Mouse (Mus musculus): ENCODE measurements around the gene Shc1. TPM values are rescaled to one million over a fixed set of nuclear protein-coding genes. Genes with fewer than 3 reads are reported as not detected.
"Not testable (repeated sequence)": the region's sequence is repeated elsewhere in the genome, so short reads cannot be mapped to it uniquely, and the experiment has no call there.

Gene Shc1
- total RNA-seq, 2 experiments from 2014 or later: 13.8 to 14.5 TPM

DNA sequence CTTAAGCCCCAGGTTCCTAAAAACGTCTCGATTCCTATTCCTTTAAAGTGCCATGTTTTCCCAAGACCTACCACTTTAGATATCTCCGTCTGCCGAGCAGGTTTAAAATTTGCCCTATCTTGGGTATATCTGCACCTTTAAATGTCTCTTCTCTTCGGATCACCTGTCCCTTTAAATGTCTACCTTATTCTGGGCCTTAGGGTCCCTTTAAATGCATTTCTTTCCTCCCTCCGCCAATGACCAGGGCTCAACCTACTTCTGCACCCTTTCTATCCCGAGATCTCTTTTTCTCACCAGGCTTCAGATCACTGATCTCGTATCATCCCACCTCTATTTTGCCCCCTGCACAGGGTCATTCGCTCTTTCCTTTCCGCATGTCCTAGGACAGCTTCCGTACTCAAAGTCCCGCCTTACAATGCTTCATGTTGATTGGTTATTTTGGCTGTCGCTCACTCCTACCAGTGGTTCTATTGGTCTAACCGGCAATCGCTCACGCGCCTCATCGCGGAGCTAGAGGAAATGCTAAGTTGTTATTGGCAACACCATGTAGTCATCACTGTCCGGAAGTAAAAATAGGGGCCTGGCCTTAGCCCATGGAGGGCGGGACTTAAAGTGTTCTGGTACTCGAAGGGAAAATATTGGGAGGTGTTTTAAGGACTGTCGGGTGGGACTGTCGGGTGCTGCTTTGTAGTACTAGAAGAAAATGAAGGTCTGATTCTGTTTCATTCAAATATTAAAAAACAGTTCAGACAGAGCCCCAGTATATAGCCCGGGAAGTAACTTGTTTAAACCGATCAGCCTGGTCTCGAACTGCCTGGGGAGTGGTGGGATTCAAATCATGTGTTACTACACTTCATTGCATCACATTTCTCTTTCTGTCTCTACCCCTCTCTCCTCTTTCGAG lies 6.5 kb upstream of the Shc1 start, which contains the start of gene Flad1:
Gene Flad1, minus strand, starts transcription at position 381 of the 904 bp plus-strand sequence.
- DNase-seq: peak; percentile 97
- intact Hi-C loops (cut with DNase I): no loop called here

DNA sequence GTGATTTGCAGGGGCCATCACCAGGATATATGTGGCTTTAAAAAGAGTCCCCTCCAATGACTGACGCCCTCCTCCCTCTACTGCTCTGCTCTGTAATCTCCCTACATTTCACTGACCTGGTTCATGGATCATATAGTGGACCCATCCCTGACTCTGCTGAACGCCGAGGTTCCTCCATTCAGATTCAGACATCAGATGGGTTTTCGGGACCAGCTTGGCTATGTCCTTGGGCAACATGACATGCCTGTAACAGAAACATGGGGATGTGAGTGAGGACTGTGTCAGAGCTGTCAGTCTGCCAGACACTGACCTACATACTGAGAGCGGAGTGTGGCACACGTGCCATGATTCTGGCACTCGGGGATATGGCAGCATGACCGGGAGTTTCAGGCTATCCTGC lies 2.1 kb upstream of the Shc1 start:
- no peak for DNase-seq
- intact Hi-C loops (cut with DNase I): no loop called here

DNA sequence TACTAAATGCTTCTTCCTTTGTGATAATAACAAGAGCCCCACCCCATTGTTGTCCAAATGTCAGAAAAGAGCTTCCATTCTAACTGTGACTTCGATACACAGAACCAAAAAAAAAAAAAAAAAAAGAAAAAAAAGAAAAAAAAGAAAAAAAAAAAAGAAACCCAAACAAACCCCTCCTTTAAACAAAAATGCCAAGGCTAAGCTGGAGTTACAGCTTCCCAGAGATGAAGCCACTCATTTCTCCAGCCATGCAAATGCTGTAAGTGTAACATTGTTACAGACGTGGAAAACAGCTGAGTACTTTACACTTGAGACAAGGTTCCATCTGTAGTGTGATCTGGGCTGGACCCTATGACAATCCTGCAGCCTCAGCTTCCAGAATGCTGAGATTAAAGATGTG lies 1.1 kb upstream of the Shc1 start:
- no peak for DNase-seq
- intact Hi-C loops (cut with DNase I): no loop called here

DNA sequence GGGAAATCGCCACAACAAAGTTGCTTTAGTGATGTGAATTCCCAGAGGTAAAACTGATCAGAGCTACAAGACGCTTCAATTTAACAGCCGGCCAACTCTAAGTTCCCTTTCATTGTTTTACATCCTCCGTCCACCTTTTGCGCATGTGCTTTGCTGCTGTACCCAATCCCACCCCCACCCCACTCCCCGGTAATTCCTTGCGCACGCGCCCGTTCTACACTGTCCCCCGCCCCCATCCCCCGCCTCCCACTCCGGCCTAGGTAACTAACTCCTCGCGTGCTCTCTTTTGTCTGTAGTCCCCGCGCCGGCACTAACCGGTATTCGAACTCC lies 438 bp upstream of the Shc1 start:
- DNase-seq: no peak
- intact Hi-C loops (cut with DNase I): no loop called here

DNA sequence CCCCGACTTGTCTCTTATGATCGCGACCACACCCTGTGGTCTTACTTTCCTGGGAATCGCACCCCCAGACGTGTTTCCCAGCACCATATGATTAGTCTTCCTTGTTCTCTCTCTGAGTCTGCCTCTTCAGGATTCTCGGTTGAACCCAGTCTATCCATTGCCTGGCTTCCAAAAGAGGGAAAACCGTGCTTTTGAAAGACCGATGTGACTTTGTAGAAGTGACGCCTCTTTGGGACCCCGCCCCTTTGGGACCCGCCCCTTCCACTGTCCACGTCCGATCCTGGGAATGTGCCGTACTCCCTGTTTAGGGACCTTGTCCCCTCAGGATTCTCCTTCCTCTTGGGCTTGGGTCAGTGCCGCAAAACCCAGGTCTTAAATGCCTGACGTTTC lies 613 bp downstream of the Shc1 start:
- intact Hi-C loops (cut with DNase I): no loop called here
- DNase-seq: peak; percentile 74

DNA sequence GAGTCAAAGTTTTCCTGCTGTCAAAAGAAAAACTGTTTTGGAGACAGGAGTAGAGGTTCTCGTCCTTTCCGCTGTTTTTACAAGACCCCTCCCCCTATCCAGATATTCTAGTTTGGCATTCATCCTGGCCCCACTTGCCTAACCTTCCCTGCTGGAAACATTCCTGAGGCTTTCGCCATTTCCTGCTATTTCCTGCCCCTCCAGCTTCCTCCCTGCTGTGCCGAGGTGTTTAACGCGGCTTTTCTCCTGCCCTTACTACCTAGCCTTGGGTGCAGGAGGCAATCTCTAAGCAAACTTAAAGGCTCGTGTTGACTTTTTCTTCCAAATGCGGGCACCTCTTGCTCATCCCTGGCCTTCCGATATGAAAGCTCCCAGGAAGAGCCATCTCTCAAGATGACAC lies 1.3 kb downstream of the Shc1 start:
- intact Hi-C loops (cut with DNase I): no loop called here
- DNase-seq: no peak

DNA sequence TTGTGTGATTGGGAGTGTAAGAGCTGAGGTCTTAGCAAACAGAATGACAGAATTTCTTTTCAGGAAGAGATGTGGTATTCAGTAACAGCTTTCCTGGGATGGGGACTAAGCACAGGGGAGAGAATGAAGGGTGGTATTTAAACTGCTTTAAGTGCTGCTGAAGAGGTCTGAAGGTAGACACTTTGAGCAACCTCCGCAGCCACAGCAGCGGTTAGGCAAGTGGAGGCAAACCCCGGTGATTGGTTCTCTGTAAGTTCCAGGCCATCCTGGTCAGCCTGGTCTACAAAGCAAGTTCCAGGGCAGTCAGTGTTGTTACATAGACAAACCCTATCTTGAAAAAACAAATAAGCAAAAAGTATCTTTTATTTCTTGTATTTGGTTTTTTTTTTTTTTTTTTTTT lies 1.7 kb downstream of the Shc1 start:
- DNase-seq: no peak
- intact Hi-C loops (cut with DNase I): no loop called here

DNA sequence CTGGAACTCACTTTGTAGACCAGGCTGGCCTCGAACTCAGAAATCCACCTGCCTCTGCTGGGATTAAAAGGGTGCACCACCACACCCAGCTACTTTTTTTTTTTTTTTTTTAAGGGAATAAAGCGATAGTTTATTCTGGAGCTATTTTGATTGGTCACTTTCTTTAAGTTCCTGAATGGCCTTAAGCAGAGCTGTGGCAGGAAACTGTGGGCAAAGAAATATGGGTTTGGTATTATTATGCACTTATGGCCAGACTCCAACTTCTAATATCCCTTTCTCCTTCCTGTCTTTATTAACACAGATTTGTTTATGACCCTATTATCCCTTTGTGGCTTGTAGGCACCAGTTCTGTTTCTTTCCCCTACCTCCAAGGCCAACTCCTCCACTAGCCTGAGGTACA lies 2.2 kb downstream of the Shc1 start:
- no peak for DNase-seq
- intact Hi-C loops (cut with DNase I): no loop called here

DNA sequence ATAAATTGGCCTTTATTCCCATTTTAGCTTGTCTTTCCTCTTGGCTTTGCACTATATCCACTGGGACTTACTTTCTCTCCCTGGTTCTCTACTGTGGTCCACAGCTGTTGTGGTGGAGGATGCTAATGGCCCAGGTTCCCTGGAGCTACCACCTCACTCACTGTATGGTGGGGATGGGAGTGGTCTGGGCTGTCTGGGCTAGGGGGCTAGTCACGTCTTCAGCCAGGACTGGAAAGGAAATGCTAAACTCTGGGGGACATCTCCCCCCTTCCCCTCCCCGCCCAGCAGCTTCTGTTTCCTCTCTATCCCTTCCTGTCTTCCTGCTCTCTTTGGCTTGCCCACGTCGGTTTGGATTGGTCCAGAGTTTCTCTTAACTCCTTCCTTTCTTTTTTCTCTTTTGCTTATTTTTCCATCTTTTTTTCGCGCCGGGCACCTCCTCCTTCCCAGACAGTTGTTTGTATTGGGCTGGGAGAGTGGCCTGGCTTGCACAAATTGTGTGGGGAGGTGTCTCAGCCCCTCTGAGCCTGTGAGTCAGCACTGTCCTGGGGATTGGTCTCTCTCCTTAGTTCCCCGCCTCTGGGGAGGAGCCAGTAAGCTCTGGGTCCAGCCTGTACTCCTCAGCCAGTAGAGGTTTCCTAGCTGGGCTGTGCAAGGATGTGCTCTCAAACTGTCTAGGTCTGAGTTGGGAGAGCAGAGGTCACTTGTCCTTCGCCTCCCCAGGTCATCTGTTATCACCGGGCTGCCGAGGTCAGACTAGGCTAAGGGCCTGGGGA lies 2.9 kb downstream of the Shc1 start:
- intact Hi-C loops (cut with DNase I): no loop called here
- DNase-seq: peak; percentile 65

DNA sequence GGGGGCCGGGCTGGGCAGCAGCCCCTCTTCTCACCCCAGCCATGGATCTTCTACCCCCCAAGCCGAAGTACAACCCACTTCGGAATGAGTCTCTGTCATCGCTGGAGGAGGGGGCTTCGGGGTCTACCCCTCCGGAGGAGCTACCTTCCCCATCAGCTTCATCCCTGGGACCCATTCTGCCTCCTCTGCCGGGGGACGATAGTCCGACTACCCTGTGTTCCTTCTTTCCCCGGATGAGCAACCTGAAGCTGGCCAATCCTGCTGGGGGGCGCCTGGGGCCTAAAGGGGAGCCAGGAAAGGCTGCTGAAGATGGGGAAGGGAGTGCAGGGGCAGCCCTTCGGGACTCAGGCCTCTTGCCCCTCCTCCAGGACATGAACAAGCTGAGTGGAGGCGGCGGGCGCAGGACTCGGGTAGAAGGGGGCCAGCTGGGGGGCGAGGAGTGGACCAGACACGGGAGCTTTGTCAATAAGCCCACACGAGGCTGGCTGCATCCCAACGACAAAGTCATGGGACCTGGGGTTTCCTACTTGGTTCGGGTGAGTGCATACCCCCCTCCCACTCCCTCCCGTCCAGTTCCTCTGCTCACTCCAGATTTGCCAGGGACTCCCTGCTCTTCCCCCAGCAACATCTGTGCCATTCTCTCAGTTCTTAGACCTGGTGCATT lies 3.7 kb downstream of the Shc1 start:
- intact Hi-C loops (cut with DNase I): no loop called here
- peak; percentile 31 for DNase-seq

DNA sequence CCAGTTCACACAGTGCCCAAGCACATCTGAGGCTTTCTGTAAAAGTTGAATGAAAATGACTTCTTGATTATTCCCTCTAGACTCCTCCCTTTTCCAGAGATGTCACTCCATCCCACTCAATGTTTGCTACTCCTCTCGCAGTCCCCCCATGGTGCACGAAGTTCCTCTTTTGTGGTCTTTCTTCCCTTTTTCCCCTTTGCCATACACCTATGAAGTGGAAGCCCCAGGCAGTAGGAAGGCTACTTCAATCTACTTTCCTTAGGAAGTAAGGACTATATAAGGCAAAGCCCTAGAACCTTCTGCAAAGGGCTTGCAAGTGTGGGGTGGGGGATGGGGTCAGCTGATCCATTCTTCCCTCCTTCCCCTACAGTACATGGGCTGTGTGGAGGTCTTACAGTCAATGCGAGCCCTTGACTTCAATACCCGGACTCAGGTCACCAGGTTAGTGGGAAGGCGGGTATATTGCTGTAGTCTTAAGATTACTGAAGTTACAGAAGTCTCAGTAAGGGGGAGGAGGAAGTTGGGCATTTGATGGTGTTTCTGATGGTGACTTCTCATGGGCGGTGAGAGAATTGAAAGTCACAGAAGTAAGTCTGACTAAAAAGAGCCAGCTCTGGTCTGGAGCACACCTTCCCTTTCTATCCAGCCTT lies 4.4 kb downstream of the Shc1 start:
- intact Hi-C loops (cut with DNase I): no loop called here
- no peak for DNase-seq

DNA sequence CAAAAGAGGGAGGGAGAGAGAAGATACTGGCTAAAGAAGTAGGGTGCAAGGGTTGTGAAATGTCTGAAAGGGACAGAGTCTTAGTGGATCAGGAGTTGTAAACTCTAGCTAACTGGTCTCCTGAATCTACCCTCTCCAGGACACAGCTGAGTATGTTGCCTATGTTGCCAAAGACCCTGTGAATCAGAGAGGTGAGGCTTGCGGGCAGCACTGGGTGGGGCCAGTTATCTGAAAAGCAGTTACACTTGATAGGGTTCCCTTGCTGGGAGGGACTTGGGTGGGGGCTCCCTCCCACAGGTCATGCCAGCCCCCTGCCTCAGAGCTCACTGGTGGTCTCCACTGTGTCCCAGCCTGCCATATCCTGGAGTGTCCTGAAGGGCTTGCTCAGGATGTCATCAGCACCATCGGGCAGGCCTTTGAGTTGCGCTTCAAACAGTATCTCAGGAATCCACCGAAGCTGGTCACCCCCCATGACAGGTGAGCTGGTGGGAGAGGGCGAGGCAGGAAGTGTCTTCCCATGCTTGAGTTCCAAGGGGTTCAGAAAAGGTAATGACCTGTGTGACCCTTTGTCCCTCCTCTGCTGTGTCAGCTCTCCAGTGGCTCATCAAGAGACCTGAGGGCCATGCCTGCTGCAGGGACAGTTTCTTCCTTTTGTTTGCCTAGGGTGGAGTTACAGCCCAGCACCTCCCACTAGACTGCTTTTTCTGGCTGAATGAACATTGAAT lies 6.3 kb downstream of the Shc1 start:
- no peak for DNase-seq

DNA sequence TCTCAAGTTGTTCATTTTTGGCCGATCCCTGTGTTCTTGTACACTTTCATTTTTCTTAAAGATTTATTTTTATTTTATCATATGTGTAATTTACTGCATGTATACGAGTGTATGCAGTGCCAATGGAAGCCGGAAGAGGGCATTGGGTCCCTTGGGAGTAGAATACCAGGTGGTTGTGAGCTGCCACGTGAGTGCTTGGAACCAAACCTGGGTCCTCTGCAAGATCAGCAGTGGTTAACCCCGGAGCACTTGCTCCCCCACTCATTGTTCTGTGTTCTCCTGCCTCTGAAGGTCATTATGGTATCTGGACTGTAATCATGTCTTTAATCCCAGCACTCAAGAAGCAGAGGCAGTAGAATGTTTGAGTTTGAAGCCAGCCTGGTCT lies 6.9 kb downstream of the Shc1 start:
- no peak for DNase-seq
- intact Hi-C loops (cut with DNase I): no loop called here

More for the DNA sequence above, 6.3 kb downstream of the Shc1 start:
- intact Hi-C loops (cut with DNase I): no loop called here

DNA sequence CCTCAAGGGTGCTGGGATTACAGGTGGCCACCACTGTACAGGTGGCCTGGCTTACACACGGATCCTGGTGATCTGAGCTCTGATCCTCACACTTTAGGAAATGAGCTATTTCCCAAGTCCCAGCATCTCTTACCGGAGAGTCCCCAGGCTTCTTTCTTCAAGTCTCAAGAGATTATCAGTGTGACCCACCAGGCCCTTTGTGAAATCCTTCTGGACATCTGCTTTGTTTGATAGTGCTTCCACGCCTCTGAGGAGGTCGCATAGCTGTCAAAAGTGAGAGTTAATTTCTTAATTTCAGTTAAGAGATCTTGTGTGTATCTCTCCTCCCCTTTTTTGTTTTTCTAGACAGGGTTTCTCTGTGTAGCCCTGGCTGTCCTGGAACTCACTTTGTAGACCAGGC lies 7.6 kb downstream of the Shc1 start:
- no peak for DNase-seq
- intact Hi-C loops (cut with DNase I): no loop called here

DNA sequence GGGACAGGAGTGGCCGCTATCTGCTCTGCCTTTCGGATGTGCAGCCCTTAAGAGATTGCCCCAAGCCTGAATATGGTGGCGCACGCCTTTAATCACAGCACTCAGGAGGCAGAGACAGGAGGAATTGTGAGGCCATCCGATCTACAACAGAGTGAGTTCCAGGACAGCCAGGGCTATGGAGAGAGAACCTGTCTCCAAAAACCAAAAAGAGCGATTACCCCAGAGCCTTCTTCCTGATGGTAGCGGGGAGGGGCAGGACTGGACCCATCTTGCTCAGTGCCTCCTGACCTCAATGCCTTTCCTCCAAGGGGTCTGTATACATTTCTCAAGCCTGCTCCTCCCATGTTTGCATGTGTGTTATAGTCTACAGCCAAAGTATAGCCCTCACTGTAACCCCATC lies 10.8 kb downstream of the Shc1 start:
- intact Hi-C loops (cut with DNase I); DNase-seq: not testable (repeated sequence)

DNA sequence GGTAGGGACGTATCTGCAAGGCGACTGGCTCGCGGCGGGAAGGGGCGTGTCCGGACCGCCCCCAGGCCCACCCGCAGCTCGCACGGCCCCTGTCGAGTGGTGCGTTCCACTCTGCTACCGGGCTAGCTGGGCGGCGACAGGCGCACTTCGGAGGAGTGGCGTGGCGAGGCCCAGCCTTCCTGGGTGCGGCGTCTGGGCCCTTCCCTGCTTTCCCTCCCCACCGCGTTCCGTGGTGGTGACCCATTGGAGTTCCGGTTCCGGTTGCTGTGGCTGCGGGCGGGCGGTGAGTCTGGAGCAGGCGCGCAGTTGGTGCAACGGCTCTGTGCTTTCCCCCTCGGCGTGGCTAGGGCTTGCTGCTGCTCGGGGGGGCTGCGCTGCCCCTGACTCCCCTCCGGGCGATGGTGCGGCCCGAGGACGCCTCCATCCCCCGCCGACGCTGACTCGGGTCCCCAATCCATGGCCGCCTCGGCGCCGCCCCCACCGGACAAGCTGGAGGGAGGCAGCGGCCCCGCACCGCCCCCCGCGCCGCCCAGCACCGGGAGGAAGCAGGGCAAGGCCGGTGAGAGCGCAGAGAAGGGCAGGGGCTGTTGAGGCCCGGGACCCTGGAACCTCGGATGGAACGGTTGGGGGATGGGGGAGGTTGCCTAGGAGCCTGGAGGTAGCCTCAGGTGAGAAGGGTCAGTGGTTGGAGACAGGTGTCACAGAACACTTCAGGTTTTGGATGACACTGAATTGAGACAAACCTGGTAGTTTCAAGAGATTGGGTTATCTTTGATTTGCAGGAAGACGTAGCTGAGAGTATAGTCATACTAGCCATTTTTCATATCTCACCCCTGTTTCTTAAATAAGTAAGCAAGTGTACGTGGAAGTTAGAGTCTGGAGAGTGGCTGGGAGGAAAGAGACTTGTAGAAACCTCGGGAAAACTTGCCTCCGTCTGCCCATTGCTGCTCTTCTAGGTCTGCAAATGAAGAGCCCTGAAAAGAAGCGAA lies 12.2 kb downstream of the Shc1 start, which contains the start of gene Pygo2:
Gene Pygo2, plus strand, starts transcription at position 44 of the 989 bp plus-strand sequence.
- intact Hi-C loops (cut with DNase I): no loop called here
- DNase-seq: peak; percentile 97

DNA sequence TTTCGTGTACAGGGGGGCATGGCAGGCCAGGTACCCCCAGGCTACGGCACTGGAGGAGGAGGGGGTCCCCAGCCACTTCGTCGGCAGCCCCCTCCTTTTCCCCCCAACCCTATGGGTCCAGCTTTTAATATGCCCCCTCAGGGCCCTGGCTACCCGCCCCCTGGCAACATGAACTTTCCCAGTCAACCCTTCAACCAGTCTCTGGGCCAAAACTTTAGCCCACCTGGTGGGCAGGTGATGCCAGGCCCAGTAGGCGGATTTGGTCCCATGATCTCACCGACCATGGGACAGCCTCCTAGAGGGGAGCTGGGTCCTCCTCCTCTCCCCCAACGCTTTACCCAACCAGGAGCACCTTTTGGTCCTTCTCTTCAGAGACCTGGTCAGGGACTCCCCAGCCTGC lies 14.4 kb downstream of the Shc1 start:
- no peak for DNase-seq
- intact Hi-C loops (cut with DNase I): no loop called here

DNA sequence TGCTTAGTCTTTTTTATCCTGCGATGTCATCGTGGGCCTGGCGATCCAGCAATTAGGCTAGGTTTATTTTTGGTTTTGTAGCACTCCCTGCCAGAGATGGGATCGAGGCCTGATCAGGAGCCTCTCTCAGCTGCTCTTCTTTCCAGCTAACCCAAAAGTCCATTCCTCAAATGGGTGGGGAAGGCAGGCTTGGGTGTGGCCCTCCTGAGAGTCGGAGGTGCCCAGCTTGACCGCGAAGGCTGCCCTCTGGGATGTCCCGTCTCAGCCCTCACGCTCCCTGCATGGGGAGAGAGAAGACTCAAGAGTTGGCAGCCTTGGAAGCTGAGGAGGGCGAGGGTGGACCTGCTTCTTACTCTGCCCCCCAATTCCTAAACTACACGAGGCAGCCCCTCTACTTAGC lies 16.3 kb downstream of the Shc1 start:
- intact Hi-C loops (cut with DNase I): no loop called here
- DNase-seq: no peak

DNA sequence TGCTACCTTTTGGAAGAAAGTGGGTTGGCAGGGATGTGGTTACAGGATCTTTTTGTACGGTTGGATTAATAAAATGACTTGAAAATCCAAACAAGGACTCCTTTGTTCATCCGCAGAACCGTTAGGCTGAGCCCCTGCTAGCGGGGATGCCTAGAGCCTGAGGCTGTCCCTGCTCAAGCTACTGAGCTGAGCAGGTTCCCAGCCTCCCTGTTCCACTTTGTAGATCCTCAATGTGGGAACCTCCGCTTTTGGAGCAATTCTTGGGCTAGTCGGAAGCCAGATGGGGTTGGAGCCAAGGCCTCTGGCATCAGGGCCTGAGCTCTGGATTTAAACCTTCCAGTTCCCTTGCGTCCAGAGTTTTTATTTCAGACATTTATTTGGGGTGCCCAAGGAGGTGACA lies 16.8 kb downstream of the Shc1 start:
- DNase-seq: no peak
- intact Hi-C loops (cut with DNase I): no loop called here

All from left cerebral cortex, postnatal 4 days (tissue).